Mouse (Mus musculus): ENCODE data around the gene Vav2. TPM values are rescaled to one million over a fixed set of nuclear protein-coding genes. Genes with fewer than 3 reads are reported as not detected.

The Vav2 gene
- polyA plus RNA-seq, 1 experiment from 2014 or later: 8.8 TPM

- peaks cover 7% of the 10 kb centered on the region for H3K4me1 ChIP-seq
- no peak overlapping the region for H3K4me2 ChIP-seq
- WGBS: 68% methylated on average over 1 of the region's 1 CpGs
- no peaks in the 10 kb centered on the region for H3K27me3 ChIP-seq
- no peaks in the 10 kb centered on the region for H3K9me3 ChIP-seq (replicated peaks)
- no peak overlapping the region; the same call in 1 of the 2 replicates for H3K27ac ChIP-seq
- no peak for ATAC-seq
- H3K36me3 ChIP-seq (ENCODE audit: poor library complexity, severe bottlenecking): no peaks in the 10 kb centered on the region
- H3K4me3 ChIP-seq: no peak overlapping the region
- H3K9ac ChIP-seq: no peak overlapping the region
These were observed 11.0 kb upstream of the Vav2 start for GRCm38 (mm10) chr2:27437876-27438275.

DNA sequence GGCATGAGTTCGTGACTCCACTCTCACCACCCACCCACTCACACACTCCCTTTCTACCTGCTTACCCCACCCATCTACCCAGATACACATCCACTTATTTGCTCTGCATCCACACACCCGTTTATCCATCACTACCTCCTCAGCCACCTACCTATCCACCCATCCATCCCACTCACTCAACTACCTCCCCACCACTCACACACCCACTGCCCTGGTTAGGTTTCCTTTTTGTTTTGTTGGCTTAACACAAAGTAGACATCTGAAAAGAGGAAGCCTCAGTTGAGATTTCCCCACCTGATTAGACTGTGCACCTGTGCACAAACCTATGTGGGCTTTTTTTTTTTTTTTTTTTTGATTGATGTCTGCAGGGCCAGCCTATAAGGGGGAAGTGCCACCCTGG lies 5.8 kb upstream of the Vav2 start:
- no peak overlapping the region for H3K27ac ChIP-seq
- 86% methylated on average over 2 of the region's 2 CpGs for WGBS
- no peak overlapping the region for H3K4me2 ChIP-seq
- no peaks in the 10 kb centered on the region for H3K9me3 ChIP-seq (replicated peaks)
- no peak overlapping the region for H3K9ac ChIP-seq
- H3K4me1 ChIP-seq: peaks cover 4% of the 10 kb centered on the region
- ATAC-seq: no peak
- H3K36me3 ChIP-seq (ENCODE audit: poor library complexity, severe bottlenecking): no peaks in the 10 kb centered on the region
- no peak overlapping the region for H3K4me3 ChIP-seq
- H3K27me3 ChIP-seq: no peaks in the 10 kb centered on the region

DNA sequence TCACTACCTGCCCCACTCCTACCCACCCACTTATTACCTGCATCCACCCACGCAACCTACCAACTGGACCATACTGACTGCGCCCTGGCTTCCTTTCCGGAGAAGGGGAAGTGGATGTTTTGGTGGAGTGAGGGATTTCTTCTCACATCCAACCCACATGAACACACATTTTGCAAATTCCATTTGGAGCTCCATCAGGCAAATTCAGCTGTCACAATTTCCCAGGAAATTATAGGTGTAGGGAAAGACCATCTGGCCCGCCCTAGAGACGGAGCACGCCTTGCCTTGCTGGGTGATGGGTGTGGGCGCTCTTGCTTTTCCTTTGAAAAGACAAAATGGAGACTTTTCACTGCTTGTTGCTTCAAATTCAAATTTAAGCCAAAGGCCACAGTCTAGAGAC lies 3.8 kb upstream of the Vav2 start:
- Histone ChIP-seq H3K27ac (no peak overlapping the region; the same call in 1 of the 2 replicates), H3K4me2 (no peak overlapping the region), H3K27me3 (no peaks in the 10 kb centered on the region), H3K36me3 (ENCODE audit: poor library complexity, severe bottlenecking) (no peaks in the 10 kb centered on the region), H3K9ac (no peak overlapping the region), H3K4me3 (no peak overlapping the region), H3K9me3 (replicated peaks) (no peaks in the 10 kb centered on the region), H3K4me1 (peaks cover 13% of the 10 kb centered on the region)
- ATAC-seq: no peak
- 91% methylated on average over 7 of the region's 7 CpGs for WGBS

GRCm38 (mm10) chr2:27428071-27428470 lies 1.2 kb upstream of the Vav2 start:
- Histone ChIP-seq H3K27me3 (no peaks in the 10 kb centered on the region), H3K36me3 (ENCODE audit: poor library complexity, severe bottlenecking) (no peaks in the 10 kb centered on the region), H3K9me3 (replicated peaks) (no peaks in the 10 kb centered on the region), H3K4me2 (peak overlapping the region; percentile 97; the same call in 1 of the 2 replicates), H3K4me3 (no peak overlapping the region), H3K27ac (no peak overlapping the region; the same call in 1 of the 2 replicates), H3K4me1 (peaks cover 38% of the 10 kb centered on the region), H3K9ac (no peak overlapping the region)
- peak; percentile 14; the same call in 1 of the 2 replicates for ATAC-seq
- WGBS: 1% methylated on average over 4 of the region's 4 CpGs

DNA sequence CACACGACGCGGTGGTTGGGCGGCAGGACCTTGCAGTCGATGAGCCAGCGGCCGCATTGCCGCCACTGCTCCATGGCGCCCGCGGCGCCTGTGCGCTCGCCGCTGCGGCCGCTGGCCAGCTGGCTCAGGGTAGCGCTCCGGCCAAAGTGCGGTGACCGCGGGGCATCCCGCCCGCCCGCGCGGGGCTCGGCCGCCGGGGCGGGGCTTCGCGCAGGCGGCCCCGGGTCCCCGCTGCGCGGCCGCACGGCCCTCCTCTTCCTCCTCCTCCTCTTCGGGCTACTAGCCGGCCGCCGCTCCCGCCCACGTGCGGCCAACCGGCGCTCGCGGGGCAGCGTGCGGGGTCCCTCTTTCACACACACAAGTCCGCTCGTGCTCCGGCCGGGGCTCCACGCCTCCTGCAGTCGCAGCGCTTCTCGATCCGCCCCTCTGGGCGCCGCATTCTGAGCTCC lies 403 bp downstream of the Vav2 start:
- ATAC-seq: peak; percentile 7

DNA sequence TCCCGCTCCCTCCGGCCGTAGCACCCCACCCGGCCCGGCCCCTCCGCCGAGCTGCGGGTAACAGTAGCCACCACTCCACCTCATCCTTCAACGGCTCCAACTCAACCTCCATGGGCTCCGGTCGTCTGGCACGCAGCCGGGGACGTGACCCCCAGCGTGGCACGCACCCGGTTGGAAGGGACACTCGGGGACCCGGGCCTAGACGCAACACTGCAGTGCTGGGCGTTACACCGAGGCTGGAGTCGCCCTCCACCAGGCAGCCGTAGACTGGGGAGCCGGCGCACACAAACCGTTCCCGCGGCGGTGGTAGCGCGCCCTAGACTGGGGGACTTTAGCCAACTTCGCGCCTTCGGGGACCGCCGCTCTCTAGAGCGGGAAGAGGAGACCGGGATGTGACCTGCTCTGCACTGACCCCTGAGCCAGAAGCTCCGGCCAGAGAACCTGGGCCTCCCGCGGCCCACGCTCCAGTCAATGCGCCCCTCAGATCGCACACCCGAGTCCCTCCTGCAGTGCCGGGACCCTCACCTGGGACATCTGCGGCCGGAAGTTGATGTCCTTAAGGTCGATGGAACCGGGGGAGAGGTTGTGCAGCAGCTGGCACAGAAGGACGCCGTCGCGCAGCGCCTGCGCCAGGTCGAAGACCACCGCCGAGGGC lies 955 bp downstream of the Vav2 start:
- Histone ChIP-seq H3K36me3 (ENCODE audit: poor library complexity, severe bottlenecking) (no peaks in the 10 kb centered on the region), H3K9me3 (replicated peaks) (no peaks in the 10 kb centered on the region), H3K27ac (0 out of 2 replicates have a peak overlapping the region, but pooled peaks have one; percentile 80), H3K4me2 (peak overlapping the region; percentile 97), H3K4me3 (peak overlapping the region; percentile 90), H3K4me1 (peaks cover 60% of the 10 kb centered on the region), H3K9ac (peak overlapping the region; percentile 95), H3K27me3 (no peaks in the 10 kb centered on the region)
- WGBS: under 1% methylated on average over 57 of the region's 60 CpGs
- ATAC-seq: peak; percentile 31; the same call in 1 of the 2 replicates

More for the DNA sequence above, 403 bp downstream of the Vav2 start:
- H3K27ac ChIP-seq: peak overlapping the region; percentile 80
- H3K36me3 ChIP-seq (ENCODE audit: poor library complexity, severe bottlenecking): no peaks in the 10 kb centered on the region
- H3K4me3 ChIP-seq: peak overlapping the region; percentile 90
- H3K9ac ChIP-seq: peak overlapping the region; percentile 95
- WGBS: under 1% methylated on average over 48 of the region's 64 CpGs
- no peaks in the 10 kb centered on the region for H3K27me3 ChIP-seq
- H3K9me3 ChIP-seq (replicated peaks): no peaks in the 10 kb centered on the region
- peak overlapping the region; percentile 97 for H3K4me2 ChIP-seq
- H3K4me1 ChIP-seq: peaks cover 54% of the 10 kb centered on the region

DNA sequence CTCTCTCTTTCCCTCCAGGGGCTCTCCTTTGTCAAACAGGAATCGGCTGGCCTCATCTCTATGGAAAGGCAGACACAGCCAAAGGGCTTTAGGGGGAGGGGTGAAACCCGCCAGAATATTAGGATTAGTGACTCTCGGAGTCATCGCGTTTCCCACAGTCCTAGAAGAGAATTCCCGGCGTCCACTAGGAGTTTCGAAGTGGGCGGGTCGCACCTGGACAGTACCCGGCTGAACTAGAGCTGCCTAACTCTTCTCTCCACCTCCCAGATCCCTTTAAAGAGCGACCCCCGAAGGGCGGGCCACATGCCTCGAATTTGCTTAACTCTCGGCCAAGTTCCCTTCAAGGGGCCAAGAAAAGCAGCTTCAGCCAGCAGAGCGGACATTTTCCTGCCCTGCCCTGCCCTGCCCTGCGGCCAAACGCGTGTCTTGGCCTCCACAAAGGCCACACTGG lies 1.6 kb downstream of the Vav2 start:
- Histone ChIP-seq H3K9ac (peak overlapping the region; percentile 95), H3K27ac (no peak overlapping the region; the same call in 1 of the 2 replicates)

DNA sequence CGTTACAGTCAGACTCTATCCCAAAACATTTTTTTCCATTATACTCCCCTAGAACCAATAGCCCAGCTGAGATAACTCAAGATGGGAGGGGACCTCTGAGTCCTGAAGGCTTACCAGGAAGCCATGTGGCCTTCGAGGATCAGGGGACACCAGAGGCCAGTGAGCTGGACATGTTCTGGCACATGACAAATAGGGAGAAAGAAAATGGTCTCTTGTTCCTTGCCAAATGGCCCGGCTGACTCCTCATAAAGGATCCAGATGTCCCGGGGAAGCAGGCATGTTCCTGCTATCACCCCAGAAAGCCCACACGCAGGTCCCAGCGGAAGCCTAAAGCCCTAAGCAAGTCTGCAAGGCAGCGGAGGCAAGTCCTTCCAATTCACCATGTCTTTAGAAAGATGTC lies 3.2 kb downstream of the Vav2 start:
- H3K27ac ChIP-seq: no peak overlapping the region
- ATAC-seq: no peak
- no peaks in the 10 kb centered on the region for H3K27me3 ChIP-seq
- no peaks in the 10 kb centered on the region for H3K9me3 ChIP-seq (replicated peaks)
- no peaks in the 10 kb centered on the region for H3K36me3 ChIP-seq (ENCODE audit: poor library complexity, severe bottlenecking)
- H3K4me3 ChIP-seq: no peak overlapping the region
- peak overlapping the region; percentile 97 for H3K4me2 ChIP-seq
- WGBS: 85% methylated on average over 7 of the region's 7 CpGs
- peaks cover 72% of the 10 kb centered on the region for H3K4me1 ChIP-seq
- peak overlapping the region; percentile 48; the same call in 1 of the 2 replicates for H3K9ac ChIP-seq

More for the DNA sequence above, 1.6 kb downstream of the Vav2 start:
- Histone ChIP-seq H3K27me3 (no peaks in the 10 kb centered on the region), H3K4me2 (peak overlapping the region; percentile 97), H3K4me3 (peak overlapping the region; percentile 90), H3K4me1 (peaks cover 61% of the 10 kb centered on the region), H3K36me3 (ENCODE audit: poor library complexity, severe bottlenecking) (no peaks in the 10 kb centered on the region), H3K9me3 (replicated peaks) (no peaks in the 10 kb centered on the region)
- no peak for ATAC-seq
- 1% methylated on average over 20 of the region's 20 CpGs for WGBS

DNA sequence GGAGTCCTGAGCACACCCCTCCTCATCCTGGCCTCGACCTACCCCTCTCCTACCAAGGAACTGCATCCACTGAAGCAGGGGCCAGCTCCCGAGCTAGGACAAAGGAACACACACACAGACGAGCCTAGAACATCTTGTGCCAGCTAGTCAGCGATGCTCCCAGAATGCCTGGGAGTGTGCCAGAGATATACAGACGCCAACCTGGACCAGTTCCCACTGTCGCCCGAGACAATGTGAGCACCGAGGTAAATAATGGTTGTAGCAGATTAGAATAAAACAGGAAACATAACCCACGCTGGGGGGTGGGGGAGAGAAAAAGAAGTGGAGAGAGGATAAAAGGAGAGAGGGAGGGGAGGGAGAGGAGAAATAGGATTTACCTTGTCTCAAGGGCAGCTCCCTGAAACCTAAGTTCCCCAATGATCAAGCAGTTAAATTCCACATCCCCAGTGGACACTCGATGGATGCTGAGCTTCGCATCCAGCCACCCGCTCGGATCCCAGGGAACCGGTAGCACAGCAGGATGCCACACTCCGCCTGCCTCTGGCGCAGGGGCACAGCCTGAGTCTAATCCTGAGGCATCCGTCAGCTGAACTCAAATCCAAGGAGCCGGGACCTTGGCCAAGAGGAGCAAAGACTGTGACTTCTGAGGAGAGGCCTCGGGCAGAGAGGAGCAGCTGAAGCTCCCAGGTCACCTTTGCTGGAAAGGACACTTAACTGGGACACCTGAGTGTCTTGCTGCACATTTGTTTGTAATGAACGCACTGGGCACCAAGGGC lies 5.4 kb downstream of the Vav2 start:
- ATAC-seq: 0 out of 2 replicates have a peak, but pooled peaks have one; percentile 25
- peak overlapping the region; percentile 48; the same call in 1 of the 2 replicates for H3K9ac ChIP-seq
- H3K27me3 ChIP-seq: no peaks in the 10 kb centered on the region
- H3K36me3 ChIP-seq (ENCODE audit: poor library complexity, severe bottlenecking): no peaks in the 10 kb centered on the region
- H3K4me2 ChIP-seq: peak overlapping the region; percentile 38
- no peaks in the 10 kb centered on the region for H3K9me3 ChIP-seq (replicated peaks)
- peaks cover 75% of the 10 kb centered on the region for H3K4me1 ChIP-seq
- peak overlapping the region; percentile 82 for H3K27ac ChIP-seq
- 43% methylated on average over 20 of the region's 20 CpGs for WGBS
- H3K4me3 ChIP-seq: no peak overlapping the region

GRCm38 (mm10) chr2:27418577-27419070 lies 8.2 kb downstream of the Vav2 start:
- Histone ChIP-seq H3K36me3 (ENCODE audit: poor library complexity, severe bottlenecking) (no peaks in the 10 kb centered on the region), H3K4me2 (no peak overlapping the region), H3K27ac (no peak overlapping the region), H3K9me3 (replicated peaks) (no peaks in the 10 kb centered on the region), H3K4me3 (no peak overlapping the region), H3K4me1 (peaks cover 77% of the 10 kb centered on the region), H3K9ac (no peak overlapping the region), H3K27me3 (no peaks in the 10 kb centered on the region)
- ATAC-seq: no peak
- whole genome bisulfite sequencing: 71% methylated on average over 6 of the region's 6 CpGs

- peaks cover 77% of the 10 kb centered on the region for H3K4me1 ChIP-seq
- no peak overlapping the region for H3K4me2 ChIP-seq
- H3K9ac ChIP-seq: no peak overlapping the region
- no peak overlapping the region for H3K27ac ChIP-seq
- WGBS: 76% methylated on average over 5 of the region's 5 CpGs
- H3K9me3 ChIP-seq (replicated peaks): no peaks in the 10 kb centered on the region
- H3K36me3 ChIP-seq (ENCODE audit: poor library complexity, severe bottlenecking): no peaks in the 10 kb centered on the region
- no peak for ATAC-seq
- H3K4me3 ChIP-seq: no peak overlapping the region
- H3K27me3 ChIP-seq: no peaks in the 10 kb centered on the region
These were observed 9.1 kb downstream of the Vav2 start for GRCm38 (mm10) chr2:27417648-27418153.

DNA sequence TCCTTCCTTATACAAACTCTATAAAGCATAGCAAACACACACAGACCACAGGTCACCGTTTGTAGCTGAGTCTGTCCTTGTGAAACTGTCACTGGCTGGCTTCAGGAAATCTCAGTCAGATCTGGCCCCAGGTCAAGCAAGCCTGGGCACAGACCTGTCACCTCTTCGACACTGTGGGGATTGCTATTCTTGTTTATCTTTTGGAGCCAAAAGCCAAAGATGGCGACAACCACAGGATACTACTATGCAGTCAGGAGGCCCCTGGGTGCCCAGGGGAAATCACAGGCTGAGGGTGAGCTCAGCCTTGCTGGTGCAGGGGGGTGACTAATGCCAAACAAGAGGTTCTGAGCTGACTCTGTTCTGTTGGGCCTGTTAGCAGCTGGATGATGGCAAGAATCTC lies 10.4 kb downstream of the Vav2 start:
- no peak overlapping the region for H3K9ac ChIP-seq
- H3K27ac ChIP-seq: no peak overlapping the region
- no peaks in the 10 kb centered on the region for H3K36me3 ChIP-seq (ENCODE audit: poor library complexity, severe bottlenecking)
- 60% methylated on average over 3 of the region's 3 CpGs for WGBS
- no peak overlapping the region for H3K4me3 ChIP-seq
- ATAC-seq: no peak
- H3K9me3 ChIP-seq (replicated peaks): no peaks in the 10 kb centered on the region
- H3K4me2 ChIP-seq: no peak overlapping the region
- no peaks in the 10 kb centered on the region for H3K27me3 ChIP-seq
- H3K4me1 ChIP-seq: peaks cover 77% of the 10 kb centered on the region

Measured in forebrain, embryonic 13.5 days (tissue).